Mouse (Mus musculus) urinary bladder, adult 18-20 months (tissue): ENCODE data around the gene Olfr684.

Experiments used
- DNase-seq, 2 experiments: peaks; one replicate each; pipeline ENCODE4 v3.0.0; 2022; ENCODE audit warnings: low spot score in 2 of 2, mixed read lengths in 2 of 2

Olfr684 gene

DNA sequence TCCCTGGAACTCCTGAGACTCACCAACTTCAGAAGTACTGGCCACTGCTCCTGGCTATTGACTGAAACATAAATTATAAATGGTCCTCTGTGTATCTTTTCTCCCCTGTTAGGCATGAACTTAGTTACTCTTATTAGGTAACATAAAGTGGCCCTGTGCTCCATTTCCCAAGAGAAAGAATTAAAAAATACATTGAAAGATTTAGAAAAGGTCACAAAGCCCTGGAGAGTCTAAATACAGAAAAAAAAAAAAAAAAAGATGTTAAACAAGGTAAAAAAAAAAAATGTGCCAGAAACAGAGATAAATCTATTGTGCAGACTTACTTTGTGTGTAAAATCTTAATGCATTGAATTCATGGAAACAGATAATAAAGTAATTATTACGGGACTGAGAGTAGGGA, at the start of gene Olfr684:
Gene Olfr684 (minus strand): TSS at position 101 of the 400 bp plus-strand sequence.
- no peak for DNase-seq

DNA sequence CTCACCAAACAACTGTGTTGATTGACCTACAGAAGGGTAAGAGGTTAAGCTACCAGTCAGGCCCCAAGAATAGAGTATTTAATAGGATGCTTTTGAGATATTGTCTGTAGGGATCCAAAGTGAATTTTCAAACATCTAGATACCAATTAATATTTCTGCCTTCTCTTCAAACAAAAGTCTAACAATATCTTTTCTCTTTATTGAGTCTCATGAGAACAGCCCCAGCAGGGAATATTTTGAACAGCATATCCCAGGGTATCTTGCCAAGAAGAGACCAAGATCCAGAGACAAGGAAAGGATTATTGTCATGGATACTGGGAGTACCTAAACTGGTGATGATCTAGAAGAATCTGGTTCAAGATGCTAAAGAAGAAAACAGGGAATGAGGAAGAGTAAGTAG, 43.9 kb upstream of the Olfr684 start, which contains the start of gene Olfr686:
Gene Olfr686 (minus strand): TSS at position 101 of the 400 bp plus-strand sequence.
- DNase-seq = no peak

DNA sequence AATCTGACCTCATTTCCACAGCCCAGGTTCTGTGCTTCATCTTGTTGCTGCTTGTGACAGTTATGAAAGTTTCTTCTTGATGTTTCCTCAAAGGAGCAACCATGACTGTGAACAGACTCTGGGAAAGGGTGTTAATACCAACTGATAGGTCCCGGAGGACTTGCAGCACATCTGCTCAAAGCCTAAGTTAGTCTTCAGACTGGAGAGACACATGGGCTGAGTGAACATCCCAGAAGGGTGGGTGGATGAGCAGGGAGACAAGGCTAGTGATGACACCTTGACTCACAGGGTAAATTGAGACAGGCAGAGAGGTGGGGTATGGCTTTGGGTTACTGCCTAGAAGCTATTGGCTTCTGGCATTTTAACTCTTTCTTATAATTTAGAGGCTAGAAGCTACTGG, 22.5 kb upstream of the Olfr684 start, which contains the start of gene Olfr685:
Gene Olfr685 (minus strand): TSS at position 101 of the 400 bp plus-strand sequence.
- DNase-seq = no peak

DNA sequence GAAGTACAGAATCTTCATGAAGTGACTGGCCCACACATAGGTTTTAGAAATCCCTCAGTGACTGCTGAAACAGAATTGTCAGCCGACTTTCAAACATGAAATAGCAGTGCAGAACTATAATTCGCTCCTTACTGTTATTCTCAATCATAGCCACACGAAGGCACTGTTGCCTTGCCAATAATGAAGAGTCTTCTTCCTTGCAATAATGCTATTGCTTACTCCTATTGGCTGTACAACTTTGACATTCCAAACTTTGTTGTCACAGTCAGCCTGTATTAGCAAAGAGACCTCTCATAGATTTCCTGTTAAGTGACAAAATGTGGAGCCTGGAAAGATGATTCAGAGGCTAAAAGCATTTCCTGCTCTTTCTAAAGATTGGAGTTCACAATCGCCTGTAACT, 7.3 kb upstream of the Olfr684 start:
- DNase-seq = no peak

DNA sequence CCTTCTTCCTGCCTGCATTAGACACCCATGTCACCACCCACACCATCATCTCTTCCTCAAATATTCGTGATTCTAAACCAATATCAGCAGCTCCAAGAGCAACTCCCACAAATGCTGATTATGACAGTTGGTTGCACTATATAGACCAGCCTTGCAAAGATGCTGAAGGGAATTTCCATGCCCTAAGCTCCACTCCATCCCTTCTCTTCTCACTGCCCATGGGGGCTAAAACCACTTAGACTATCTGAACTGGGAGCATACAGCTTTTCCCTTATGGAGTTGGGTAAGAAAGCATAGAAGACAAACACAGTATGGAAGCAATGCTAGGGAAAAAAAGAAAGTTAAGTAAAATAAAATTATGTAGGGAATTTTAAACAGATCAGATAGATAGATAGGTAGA, 16.5 kb downstream of the Olfr684 start, which contains the start of gene Olfr683:
Gene Olfr683 (minus strand): TSS at position 101 of the 400 bp plus-strand sequence.
- no peak for DNase-seq

DNA sequence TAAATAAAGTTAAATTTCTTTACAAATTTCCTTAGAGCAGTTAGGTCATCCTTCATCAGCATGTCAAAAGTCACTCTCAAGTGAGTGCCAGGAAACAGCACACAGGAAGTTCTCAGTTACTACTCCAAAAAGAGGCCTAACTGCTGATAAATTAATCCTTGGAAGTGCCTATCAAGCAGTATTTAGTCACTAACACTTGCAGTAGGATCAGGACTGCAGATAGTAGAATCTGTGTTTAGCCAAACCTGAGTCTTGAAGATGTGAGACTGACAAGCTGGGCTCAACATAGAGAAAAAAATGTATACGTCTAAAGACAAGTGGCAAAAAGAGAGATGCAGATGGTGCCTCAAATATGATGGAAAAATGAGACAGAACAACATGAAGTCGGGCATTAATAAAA, 22.2 kb downstream of the Olfr684 start:
- no peak for DNase-seq

DNA sequence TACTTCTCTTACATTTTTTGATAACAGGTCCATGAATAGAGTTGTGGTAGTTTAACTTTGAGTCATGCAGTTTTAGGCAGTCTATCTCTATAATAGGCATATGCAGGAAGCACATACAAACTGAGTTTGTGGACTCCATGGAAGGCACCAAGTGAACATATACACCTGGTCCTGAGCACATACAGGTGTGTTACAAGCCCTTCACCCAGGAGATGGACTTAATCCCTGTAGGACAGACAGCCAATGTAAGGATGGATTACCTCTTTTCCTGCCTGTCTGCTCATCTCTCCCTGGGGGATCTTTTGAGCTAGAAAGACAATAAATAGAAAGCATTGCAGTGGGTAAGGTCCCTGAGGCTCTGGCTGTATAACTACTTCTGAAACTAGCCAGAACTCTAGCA, 46.9 kb downstream of the Olfr684 start, which contains the start of gene Olfr681:
Gene Olfr681 (plus strand): TSS at position 301 of the 400 bp plus-strand sequence.
- no peak for DNase-seq
